Mouse (Mus musculus) embryo, embryonic 10.5 days (tissue): ENCODE data around the gene Robo2.

ENCODE experiments used
- DNase-seq: peaks from one replicate; pipeline ENCODE4 v3.0.0-alpha.2; 2015; ENCODE audit warnings: low spot score

The Robo2 gene

DNA sequence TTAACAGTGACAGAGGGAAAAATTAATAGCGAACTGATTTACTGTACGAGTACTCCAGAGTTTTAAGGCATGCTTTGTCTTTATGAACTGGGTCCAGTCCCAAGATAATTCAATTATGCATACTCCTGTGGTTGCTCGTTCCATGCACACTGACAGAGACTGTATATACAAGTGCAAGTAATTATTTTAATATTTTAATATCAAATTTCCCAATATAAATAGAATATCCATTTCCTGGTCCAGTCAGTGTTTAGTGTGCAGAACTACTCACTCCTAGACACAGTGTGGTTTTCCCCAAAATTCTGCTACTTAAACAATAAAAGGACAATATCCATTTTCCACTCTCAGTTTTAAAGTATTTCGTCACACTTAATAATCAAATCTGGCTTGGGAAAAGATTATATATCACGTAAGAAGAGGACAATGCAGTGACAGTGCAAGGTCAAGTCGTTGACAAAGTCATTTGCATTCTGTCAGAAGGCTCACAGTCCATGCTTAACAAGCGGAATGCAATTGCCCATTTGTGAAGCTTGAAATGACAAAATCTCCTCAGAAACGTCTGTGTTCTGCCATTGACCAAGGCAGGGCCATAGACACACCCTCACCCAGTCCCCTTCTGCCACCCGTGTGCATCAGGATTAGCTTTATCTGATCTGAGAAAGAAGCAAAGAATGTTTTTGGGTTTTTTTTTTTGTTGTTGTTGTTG lies 89.8 kb downstream of the Robo2 start:
- peak; percentile 61 for DNase-seq

- DNase-seq = no peak
Observed at GRCm38 (mm10) chr16:74316150-74316549, 95.5 kb downstream of the Robo2 start.

DNA sequence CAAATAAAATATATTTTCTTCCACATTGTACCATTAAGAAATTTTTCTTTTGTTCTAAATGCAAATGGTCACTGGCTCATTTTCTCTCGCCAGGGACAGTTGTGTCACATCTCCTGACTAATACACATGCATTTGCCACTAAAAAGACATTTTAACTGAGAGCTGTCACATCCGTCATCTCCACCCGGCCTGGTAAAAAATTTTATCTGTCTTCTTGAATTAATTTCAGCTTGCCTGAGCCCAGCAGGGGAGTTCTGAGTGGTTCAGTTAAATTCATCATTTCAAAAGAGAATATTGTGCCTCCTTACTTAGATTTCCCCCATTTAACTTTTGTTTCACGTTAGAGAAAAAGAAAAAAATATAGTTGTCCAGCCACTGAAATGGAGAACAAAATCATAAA lies 98.4 kb downstream of the Robo2 start:
- DNase-seq = no peak

DNA sequence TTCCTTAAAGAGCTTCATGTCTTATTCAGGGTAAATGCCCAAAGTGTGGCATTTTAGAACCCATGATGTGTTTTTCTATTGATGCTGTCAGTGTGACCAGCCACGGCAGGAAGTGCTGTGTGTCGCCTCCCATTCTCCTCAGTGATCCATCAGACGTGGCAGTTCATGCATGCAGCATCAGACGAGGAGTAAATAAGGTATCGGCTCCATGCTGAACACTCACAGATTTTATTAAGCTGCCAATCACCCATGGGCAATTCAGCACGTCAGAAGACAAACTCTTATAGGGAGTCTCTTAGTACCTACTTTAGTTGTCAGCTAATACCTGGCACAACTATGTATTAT lies 104.1 kb downstream of the Robo2 start:
- no peak for DNase-seq

DNA sequence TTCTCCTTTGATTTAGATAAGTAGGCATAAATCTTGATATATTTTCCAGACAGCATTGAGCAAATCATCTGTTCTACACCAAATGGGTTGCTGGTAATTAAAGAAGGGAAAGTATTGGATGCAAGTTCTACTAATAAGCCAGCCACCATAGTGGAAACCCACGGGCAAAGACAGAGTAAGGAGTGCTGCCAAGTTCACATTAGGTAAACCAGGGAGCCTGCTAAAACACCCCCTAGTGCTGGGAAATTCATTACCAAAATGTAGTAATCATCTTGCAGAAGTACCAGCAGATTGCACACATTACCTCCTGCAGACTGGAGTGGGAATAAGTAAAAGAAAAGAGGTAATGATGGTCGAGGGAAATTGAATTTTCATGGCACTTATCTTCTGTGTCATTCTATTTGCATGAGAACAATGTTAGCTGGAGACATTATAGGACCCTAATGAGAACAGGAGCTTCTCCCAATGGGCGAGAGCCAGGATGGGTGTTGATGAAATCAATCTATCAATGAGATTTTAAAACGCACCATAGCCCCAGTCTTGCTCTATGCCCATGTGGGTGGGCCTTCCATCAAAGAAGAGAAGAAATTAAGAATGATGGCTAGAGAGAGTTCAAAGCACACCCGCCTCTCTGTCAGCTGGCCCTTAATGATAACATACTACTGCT lies 104.6 kb downstream of the Robo2 start:
- DNase-seq = no peak

GRCm38 (mm10) chr16:74287878-74288277 lies 123.7 kb downstream of the Robo2 start:
- DNase-seq = no peak

GRCm38 (mm10) chr16:74282549-74282948 lies 129.1 kb downstream of the Robo2 start:
- no peak for DNase-seq

DNA sequence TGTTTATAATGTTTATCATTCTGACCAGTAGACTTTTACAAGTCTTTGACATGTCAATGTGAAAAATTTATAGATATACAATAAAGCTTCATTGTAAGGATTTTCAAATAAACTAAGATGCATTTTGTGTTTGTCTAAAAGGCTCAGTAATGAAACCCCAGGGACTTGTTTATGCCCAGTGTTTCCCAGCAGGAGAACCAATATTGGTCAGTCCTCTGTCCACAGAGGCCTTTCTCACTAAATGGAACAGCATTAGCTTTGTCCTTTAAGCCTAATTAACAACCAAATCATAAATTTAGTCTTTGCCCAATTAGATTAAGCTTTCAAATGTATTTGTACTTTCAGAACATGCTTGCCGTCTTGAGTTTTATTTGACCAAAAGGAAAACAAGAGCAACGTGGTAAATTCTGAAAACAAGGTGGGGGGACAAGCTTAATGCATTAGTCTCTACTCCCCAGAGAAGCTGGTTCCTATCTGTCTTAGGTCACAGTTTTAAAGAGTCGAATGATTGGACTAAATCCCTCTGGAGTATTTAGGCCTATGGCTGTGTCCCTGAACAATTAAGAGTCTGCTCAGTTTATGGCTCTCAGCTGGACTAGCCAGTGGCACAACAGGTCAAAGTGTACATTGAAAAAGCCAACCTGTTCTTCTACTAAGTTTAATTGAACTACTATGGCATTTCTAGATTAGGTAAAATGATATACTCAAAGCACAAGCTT lies 134.6 kb downstream of the Robo2 start:
- no peak for DNase-seq

DNA sequence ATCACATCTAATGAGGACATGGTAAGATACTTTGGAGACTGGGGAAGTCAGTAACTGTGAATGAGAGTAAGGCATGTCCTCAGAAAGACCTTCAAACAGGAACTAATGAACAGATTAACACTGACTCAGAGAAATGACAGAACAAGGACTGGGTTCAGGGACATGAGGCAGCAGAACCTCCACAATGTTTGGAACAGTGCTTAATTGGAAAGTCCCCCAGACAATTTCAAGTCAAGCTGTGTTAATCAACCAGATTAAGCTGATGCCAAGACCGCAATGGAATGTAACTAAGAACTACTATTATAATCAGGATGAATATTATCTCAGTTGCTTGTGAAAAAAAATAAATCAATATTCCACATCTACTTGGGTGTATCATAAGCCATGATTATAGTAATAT lies 137.0 kb downstream of the Robo2 start:
- DNase-seq = no peak

GRCm38 (mm10) chr16:74272993-74273392 lies 138.6 kb downstream of the Robo2 start:
- no peak for DNase-seq

GRCm38 (mm10) chr16:74258241-74258640 lies 153.4 kb downstream of the Robo2 start:
- no peak for DNase-seq

GRCm38 (mm10) chr16:74244452-74244851 lies 167.2 kb downstream of the Robo2 start:
- DNase-seq = no peak

GRCm38 (mm10) chr16:74241534-74241933 lies 170.1 kb downstream of the Robo2 start:
- no peak for DNase-seq

GRCm38 (mm10) chr16:74237411-74237930 lies 174.2 kb downstream of the Robo2 start:
- no peak for DNase-seq

DNA sequence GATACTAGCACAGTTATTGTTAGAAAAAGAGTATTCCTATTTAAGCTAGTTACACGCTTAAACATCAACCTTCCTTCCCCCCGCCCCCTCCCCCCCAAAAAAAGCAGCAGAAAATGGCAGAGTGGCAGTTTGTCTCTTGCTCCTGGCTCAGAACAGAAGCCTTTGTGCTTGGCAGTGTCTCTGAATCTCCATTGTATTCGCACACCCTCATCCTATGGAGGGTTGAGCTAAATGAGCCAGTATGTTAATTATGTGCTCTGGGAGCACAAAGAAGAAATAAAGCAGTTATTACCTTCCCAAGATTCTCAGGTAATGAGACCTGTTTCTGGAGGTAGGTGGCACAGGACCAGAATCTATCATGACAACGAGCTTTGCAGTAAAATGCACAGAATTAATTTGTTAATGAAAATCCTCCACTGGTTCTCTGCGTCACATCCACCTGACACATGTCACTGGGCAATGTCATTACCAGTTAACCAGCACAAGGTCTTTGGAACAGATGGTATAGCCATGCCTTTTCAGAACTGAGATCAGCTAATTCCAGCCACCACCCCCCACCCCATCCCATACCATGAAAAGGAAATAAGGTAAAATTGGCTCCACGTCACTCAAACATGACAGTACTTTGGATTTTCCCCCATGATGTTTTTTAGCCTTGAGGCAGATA lies 177.1 kb downstream of the Robo2 start:
- DNase-seq = no peak

- no peak for DNase-seq
Observed at GRCm38 (mm10) chr16:74233596-74233995, 178.0 kb downstream of the Robo2 start.

- DNase-seq = peak; percentile 71
Observed at GRCm38 (mm10) chr16:74227285-74227684, 184.3 kb downstream of the Robo2 start.

DNA sequence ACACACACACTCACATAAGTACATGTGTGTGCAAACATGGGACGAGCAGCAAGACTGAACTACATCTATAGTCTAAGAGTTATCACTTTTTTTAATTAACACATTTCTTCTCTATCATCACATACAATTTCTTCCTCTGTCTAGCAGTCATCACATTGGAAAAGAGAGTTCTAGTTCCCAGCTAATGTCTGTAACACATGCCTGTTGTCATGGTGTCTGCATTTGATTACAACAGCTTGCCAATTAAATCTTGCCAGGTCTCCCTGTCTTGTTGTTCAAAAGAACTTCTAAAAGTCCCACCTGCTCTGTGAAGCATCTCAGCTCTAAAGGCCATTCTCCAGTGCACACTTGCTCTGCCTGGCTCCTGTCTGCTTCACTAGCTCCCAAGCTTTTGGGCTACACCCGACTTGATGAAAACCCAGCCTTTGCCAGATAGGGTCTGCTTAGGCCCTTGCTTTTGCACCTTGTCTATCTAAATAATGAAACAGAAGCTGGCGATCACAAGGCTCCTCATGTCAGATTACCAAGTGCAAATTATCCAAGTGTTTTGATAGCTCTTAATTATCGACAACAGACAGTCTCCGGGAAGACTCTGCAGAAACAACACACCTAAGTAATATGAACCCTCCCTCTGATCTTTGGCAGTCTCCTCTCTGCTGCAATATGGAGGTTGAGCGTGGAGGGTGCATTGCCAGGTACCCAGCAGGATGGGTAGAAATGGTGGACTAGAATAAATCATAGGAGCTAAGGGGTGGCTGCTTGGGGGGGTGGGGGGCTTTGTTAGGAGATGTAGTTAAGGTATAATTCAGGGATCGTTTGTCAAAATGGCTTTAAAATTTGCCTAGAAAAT lies 186.0 kb downstream of the Robo2 start:
- no peak for DNase-seq

DNA sequence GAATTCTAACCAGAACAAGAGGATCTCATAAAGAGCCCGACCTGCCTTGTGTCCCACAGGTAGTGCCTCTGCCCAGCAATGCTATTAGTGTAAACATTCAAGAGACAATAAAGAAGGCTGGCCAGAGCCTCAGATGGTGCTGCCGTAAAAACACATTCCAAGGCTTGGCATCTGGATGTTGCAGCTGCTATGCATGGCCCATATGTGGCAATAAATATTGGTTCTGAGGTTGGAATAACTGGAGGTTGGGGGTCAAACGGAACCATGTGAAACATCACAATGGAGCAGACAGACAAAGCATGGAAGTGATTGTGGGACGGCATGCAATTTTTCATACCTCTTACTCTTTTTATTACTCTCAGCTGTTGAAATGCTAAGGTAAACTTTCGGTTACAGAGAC lies 189.1 kb downstream of the Robo2 start:
- peak; percentile 49 for DNase-seq

- DNase-seq = peak; percentile 66
Observed at GRCm38 (mm10) chr16:74216879-74217415, 194.7 kb downstream of the Robo2 start.

DNA sequence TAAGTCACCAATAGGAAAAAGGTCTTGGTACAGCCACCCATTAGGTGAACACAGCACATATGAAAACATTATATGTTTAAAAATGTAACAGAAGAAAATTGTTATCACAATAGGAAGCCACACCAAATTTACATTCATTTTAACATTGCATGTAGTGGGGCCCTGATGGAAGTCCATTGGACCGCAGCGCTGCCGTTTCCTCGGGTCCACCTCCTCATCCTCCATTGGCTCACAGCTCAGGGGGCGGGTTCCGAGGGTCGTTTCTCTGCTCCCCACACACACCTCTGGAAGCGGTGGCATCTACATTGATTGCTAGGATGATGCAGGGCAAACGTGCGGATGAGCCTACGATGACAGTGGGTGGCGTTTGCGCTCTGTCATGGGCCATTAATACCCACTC lies 195.8 kb downstream of the Robo2 start:
- no peak for DNase-seq
